11 mouse cellular contexts compared by ENCODE assay signal in the genomic region with DNA sequence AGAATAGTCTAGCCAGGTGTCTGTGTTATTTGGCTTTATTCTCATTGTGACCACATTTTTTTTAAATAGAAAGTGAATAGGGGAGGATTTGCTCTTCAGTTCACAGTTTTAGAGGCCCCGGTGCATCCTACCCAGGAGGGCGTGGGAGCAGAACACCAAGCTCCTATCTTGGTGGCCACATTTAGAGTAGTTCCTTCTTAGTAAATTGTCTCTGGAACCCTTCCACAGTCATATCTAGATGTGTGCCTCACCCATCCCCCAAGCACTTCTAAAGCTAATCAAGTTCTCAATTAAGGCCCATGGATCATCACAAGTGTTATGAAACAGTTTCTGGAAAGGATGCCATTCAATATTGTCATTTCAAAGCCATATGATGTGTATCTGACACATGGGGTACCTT.
"Had no signal": no experiment of that assay in that cellular context is flagged by ENCODE, and none has a peak within 500 bp of the region (broad histone marks: within the 10 kb centered on the region; RNA-seq: fewer than 3 reads in every experiment).

No protein-coding gene starts in this region.

- H3K4me2 ChIP-seq: kidney, embryonic 15.5 days; limb, embryonic 13.5 days; midbrain, embryonic 11.5 days; midbrain, embryonic 15.5 days; neural tube, embryonic 13.5 days had no signal

- H3K27ac ChIP-seq: limb, embryonic 13.5 days; midbrain, embryonic 15.5 days; neural tube, embryonic 13.5 days had no signal

- ATAC-seq: midbrain, embryonic 15.5 days had no signal

- H3K9me3 ChIP-seq: kidney, embryonic 15.5 days; limb, embryonic 13.5 days; midbrain, embryonic 15.5 days; neural tube, embryonic 13.5 days had no signal

- H3K27me3 ChIP-seq: kidney, embryonic 15.5 days; limb, embryonic 13.5 days; midbrain, embryonic 15.5 days; neural tube, embryonic 13.5 days had no signal

- H3K36me3 ChIP-seq: kidney, embryonic 15.5 days; limb, embryonic 13.5 days; midbrain, embryonic 15.5 days had no signal

- DNase-seq: kidney, adult 2 months; kidney, postnatal 14 days; left cerebral cortex, postnatal 4 days; lung, adult 18-20 months; right cerebral cortex, postnatal 25 days; thymus, postnatal 4 days had no signal

- H3K9ac ChIP-seq: kidney, embryonic 15.5 days; limb, embryonic 13.5 days; midbrain, embryonic 15.5 days; neural tube, embryonic 13.5 days had no signal

- H3K4me3 ChIP-seq: kidney, embryonic 15.5 days; limb, embryonic 13.5 days; midbrain, embryonic 15.5 days; neural tube, embryonic 13.5 days had no signal

- H3K4me1 ChIP-seq: midbrain, embryonic 15.5 days had no signal
